Mouse (Mus musculus) layer of hippocampus, adult 18-20 months (tissue): ENCODE measurements around the gene Rnf145. TPM values are rescaled to one million over a fixed set of nuclear protein-coding genes. Genes with fewer than 3 reads are reported as not detected.
A peak's percentile ranks its signal among the peaks of the same experiment; 100 is the strongest.

Experiments
- DNase-seq, 2 experiments: peaks; one replicate each; pipeline ENCODE4 v3.0.0; 2022; ENCODE audit warnings: low spot score in 2 of 2
- long read RNA-seq: library from polyadenylated mRNA; stranded (forward); transcript quantifications from one replicate; pipeline ENCODE4 v2.0.0, GENCODE M21; 2021
- total RNA-seq, 2 experiments: library from RNA; stranded (reverse); gene quantifications; 2 replicates each; pipeline ENCODE4 v1.2.3; 2021

Rnf145 gene
- total RNA-seq: 100 to 1,000 TPM in 1 of 2 experiments, 10 to 100 TPM in 1; 87.0 to 107 TPM
- long read RNA-seq, transcript Rnf145-201 (11 exons, 3,570 nt): major isoform, 142 of 164 reads
- long read RNA-seq, partial matches to known transcripts: 15 of 164 reads
- long read RNA-seq, other reads (novel, unspliced or antisense): 7 of 164 reads

DNA sequence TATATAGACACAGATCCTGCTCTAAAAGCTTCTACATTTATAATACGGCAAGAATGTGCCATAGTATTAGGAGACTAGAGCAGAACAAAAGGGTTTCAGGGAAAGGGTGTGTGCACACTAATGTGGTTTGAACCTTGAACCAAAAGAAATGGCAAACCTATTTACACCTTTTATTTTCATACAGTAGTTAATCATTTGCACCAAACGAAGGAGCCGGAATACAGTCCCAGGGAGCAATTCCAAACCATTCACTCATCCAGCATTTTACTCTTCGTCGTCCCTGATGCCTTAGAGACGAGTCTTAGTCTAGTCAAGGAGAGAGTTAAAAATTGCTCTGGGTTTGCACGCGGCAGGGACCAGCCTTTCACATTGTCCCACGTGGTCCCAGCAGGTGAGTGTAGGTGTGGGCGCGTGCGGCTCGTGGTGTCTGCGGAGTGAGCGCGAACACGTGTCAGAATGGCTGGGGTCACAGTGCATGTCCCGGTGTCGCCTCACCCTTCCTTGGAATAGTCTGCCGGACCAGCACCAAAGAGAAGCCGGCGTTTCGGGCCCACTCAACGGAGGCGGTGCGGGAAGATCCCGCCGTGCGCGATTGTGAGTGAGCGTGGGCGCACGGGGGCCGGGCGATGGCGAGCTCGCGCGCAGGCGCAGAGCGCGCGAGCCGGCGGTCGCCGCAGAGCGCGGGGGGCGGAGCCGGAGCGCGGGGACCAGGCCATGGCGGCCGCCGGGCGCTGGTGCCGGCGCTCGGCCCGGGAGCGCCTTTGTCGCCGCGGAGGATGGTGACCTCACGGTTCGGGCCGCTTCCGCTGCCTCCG lies at the start of gene Rnf145:
Rnf145 (plus strand) TSS at position 684 of the 815 bp plus-strand sequence.
- DNase-seq: peak; percentile 66 to 79

DNA sequence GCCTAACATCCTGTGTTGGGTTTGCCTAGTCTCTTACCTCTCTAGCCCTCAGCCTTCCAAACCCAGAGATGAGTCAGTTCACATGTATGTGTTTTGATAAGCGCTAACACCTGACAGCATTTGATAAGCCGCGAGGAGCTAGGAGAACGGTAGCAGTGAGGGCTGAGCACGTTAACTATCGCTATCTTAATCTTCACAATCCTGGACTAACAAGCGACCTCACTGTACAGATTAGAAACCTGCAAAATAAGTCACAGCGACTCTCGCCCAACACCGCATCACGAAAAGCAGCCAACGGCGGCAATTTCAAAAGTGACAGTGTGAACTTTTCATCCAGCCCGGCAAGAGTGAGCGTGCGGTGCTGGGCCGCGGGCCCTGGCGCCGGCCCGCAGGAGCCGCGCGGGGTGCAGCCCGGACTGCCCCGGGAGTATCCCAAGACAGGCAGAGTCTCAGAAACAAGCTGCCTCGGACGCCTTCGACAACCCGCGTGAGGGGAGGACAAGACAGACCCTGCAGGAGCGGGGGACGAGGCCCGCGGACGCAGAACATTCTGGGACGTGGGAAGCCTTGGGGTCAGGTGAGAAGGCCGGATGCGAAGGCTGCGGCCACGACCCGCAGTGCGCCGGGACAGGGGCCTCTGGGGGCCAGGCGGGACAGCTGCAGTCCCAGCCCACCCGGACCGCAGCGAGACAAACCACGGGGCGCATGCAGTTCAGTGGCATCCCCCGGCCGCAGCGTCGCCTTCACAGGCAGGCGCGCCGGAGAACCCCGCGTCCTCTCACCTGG lies 48.9 kb upstream of the Rnf145 start:
- peak in 1 of 2 experiments; percentile 44 for DNase-seq

DNA sequence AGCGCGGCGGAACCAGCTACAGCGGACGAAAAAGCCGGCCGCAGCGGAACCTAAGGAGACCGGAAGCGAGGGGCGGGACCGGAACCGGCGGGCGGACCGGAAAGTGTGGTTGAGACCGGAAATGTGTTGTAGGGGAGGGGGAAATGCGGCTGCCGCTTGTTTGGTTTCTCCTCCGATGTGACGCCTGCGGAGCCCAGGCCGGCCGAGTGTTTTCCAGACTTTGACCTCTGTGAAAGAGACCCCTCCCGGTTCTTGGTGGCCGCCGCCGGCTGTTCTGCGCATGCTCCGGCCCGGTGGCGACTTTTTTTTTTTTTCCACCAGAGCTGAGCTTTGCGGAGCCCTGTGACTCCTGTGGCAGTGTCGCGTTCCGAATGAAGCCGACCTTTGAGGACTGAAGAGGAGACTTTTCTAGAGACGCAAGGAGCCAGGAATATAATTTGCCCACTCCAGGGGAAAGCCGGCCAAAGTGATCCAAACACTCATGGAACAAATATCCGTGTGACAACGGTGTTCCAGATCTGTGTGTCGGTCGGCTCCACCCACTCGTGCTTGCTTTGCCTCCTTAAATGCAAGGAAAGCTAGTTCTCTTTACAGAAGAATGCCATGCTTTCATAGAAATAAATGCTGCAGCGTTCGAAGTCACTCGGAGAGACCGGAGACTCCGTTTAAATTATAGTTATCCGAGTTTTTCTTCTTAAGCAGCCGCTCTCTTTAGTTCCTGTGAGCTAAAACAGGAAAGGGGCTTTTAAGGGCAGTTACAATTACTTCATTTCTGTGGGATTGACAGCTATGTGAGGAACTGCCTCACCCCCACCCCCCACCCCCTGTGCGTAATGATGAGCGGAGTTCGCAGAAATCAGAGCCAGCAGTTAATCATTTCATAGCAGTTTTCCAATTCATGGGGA lies 48.1 kb upstream of the Rnf145 start, which contains the start of gene Ublcp1:
Ublcp1 (minus strand) TSS at position 67 of the 905 bp plus-strand sequence.
- DNase-seq: peak; percentile 86 to 95

GRCm38 (mm10) chr11:44471337-44471995 lies 47.3 kb upstream of the Rnf145 start:
- peak in 1 of 2 experiments; percentile 13 for DNase-seq

GRCm38 (mm10) chr11:44475467-44475866 lies 43.3 kb upstream of the Rnf145 start:
- DNase-seq: no peak

DNA sequence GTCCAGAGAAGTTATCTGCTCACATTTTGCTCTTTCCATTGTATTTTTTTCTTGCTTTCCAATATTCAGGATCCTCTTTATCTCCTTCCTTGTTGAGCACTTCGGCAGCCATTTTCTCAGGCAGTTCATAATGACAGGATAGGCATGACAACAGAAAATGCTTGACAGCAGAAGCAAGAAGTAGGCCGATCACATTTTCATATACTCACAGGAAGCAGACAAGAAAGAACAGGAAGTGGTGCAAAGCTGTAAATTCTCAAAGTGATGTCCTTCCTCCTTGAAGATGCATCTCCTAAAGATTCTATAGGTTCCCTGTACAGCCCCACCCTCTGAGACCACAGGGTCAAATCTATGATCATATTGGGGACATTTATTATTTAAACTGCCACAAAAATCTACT lies 42.3 kb upstream of the Rnf145 start:
- DNase-seq: no peak

- DNase-seq: no peak
Measured at GRCm38 (mm10) chr11:44478382-44478781, 40.4 kb upstream of the Rnf145 start.

GRCm38 (mm10) chr11:44480246-44480645 lies 38.5 kb upstream of the Rnf145 start:
- no peak for DNase-seq

GRCm38 (mm10) chr11:44485089-44485736 lies 33.6 kb upstream of the Rnf145 start:
- no peak for DNase-seq

GRCm38 (mm10) chr11:44489117-44489516 lies 29.6 kb upstream of the Rnf145 start:
- no peak for DNase-seq

- no peak for DNase-seq
Measured at GRCm38 (mm10) chr11:44494643-44495323, 24.0 kb upstream of the Rnf145 start.

- DNase-seq: no peak
Measured at GRCm38 (mm10) chr11:44496217-44496616, 22.5 kb upstream of the Rnf145 start.

- DNase-seq: no peak
Measured at GRCm38 (mm10) chr11:44498412-44499272, 20.1 kb upstream of the Rnf145 start.

GRCm38 (mm10) chr11:44500966-44501365 lies 17.8 kb upstream of the Rnf145 start:
- DNase-seq: no peak

DNA sequence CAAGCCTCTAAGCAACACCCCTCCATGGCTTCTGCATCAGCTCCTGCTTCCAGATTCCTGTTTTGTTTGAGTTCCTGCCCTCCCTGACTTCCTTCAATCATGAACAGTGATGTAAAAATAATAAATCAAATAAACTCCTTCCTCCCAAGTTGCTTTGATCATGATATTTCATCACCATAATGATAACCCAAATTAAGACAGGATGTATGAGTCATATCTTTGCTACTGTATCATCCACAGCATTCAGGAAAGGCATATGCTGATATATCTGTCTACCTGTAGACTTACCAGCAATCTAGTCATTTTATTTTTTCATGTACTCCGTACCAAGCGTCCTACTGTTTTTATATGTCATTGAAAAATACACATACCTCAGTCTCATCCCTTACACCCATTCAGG lies 17.3 kb upstream of the Rnf145 start:
- no peak for DNase-seq

DNA sequence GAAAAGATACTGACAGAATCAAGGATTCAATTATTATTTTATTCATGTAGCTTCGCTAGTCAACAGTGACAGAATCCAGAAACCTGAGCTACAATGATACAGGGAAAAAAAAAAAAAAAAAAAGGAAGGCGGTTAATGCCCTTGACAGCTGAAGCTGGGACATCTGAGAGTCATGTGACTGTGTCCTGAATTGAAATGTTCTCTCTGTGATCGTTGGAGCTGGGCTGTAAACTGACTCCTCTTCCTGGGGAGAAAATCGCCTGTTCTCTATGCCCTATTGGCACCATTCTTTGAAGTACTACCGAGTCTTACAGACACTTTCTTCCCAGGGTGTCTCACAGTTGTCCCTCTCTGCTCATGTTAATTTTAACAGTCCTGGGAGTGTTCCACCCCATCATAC lies 15.8 kb upstream of the Rnf145 start:
- DNase-seq: peak in 1 of 2 experiments; percentile 29

DNA sequence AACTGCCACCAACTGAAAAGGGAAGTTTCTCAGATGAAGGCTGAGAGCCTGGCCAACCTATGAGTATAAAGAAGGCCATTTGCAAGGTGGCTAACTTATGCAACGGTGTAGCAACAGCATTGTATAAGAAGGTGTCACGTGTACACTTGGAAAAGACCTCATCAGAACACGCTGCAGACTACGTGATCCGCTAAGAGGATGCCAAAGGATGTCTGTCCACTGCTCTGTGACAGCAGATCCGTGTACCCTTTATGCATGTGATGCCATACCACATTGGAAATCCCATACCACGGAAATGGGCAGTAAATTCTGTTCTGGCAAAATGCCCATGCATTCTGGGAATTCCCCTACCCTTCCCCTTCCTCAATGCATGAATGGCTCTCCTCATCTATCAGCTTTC lies 14.6 kb upstream of the Rnf145 start:
- DNase-seq: no peak

GRCm38 (mm10) chr11:44504761-44505160 lies 14.0 kb upstream of the Rnf145 start:
- DNase-seq: no peak
